Mouse (Mus musculus) cerebellum, postnatal 36 days (tissue): ENCODE results near the gene Bcl2.

ENCODE experiments used
- DNase-seq, 2 experiments: peaks; one replicate each; pipeline ENCODE4 v3.0.0; 2021 to 2022; ENCODE audit warnings: mixed read lengths in 2 of 2

Bcl2 gene

DNA sequence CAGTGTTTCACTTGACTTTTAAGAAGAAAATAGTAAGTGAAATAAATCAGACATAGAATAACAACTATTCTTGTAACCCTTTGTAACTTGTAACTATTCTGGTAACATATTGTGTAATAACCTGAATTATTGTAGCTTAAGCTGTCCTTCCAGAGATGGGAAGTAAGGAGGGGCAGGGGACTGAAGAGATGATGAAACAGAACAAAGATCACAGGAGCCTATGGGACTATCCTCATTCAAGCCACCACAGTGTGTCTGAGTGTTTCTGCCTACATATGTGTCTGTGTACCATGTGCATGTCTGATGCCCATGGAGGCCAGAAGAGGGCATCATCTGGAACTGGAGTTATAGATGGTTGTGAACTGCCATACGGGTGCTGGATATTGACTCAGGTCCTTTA is 49.1 kb downstream of the Bcl2 start:
- DNase-seq: no peak

DNA sequence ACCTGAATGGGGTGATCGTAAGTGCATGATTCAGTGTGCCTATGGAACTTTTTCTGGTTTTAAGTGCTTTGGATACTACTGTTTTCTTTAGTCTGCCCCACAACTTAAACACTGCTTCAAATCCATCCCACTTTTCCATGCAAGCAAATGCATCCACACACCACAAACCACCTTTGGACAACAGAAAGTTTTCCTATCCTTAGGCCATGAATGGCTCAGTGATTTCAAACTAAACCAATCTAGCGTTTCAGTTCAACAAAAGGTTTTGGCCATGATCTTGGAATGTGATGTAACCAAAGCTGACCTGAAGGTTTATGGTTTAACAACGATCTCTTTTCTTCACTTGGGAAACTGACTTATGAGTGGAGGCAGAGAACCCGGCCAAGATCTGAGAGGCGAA is 51.6 kb downstream of the Bcl2 start:
- DNase-seq: no peak

DNA sequence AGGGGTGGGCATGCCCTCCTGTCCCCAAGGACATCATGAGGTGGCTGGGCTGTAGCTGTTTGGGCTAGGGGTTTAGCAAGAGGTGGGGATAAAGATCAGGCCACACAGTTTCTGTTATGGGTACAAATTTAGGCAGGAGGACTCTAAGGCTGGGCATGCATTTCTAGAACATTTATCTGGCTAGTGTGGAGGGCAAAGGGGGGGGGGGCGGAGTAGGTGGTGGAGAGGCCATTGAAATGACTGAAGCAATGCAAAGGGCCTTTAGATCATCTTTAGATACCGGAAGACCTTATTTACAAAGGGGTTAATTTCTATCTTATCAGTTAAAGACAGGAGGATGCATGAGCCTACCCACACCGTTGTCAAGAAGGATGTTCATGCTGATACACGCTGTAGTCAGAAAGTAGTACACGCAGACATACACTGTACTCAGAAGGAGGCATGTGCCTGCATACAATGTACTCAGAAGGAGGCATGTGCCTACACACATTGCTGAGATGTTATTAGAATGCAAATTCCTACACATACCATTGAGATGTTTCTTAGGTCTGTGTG is 55.7 kb downstream of the Bcl2 start:
- no peak for DNase-seq

DNA sequence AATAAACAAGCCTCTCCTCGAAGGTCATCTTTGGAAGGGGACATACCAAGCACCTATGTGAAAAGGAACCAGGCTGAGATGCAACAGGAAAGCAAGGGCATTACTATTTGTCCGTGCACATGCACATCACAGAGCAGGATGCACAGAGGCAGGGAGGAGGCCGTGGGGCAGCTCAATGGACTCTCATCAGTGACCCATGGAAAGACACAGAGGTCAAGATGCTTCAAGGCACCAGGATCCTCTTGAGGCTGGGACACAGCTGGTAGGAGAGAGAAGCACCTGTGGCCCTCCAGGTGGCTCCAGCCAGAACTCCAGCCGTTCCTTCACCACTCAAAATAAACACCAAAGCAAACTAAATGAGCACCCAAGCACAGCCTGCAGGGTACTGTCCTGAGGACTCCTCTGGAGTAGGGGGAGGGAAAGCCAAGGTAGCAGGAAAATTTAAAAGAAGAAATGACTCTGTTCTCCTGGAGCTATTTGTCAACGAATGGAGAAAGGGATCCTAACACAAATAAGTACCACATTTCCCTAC is 57.8 kb downstream of the Bcl2 start:
- DNase-seq: no peak

DNA sequence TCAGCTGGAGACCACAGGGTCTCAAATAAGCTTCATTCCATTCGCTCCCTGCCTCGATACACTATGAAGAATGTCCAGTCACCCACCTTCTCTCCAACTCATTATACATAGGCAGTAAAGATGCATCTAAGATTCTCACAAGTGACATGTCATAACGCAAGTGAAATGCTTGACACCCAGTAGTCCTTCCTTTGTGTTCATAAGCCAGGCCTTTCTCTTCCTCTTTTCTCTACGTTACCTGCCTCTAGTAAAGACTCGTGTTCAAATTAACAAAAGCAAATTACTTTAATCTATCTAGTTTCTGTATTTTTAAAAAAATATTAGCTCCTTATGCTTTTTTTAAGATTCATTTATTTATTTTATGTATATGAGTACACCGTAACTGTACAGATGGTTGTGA is 59.8 kb downstream of the Bcl2 start:
- no peak for DNase-seq

DNA sequence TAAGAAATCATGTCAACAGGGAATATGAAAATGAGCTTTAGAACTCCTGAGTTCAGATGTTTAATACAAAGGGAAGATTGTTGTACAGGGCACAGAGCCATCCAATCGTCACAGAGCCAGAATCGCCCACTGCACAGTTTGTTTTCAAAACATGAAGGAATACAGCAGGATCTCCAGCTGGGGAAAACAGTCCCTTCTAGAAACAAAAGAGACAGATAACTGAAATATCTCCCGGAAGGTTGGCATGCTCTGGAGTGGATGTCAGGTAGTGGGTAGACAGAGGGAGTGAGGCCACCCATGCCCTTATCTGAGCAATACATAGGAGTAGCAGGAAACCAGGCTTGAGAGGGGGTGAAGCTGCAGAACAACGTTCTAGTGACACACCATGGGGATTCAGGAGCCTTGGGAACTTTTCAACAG is 60.6 kb downstream of the Bcl2 start:
- no peak for DNase-seq

DNA sequence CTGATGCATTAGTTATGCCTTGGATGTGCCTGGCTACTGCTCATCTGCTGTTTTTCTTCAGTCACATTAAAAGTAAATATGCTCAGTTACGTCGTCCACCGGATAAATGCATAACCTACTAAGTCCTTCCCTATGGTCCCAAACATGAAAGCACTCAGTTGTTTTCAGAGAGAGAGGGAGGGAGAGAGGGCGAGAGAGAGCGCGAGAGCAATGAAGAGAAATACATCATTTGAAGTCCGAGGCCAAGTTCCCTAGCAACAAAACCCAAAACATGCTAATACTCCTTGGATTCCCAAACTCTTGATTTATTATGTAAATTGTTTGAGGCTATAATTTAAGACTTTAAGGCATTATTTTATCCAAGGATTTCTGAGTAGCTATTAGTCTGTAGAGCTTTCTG is 62.9 kb downstream of the Bcl2 start:
- DNase-seq: no peak

DNA sequence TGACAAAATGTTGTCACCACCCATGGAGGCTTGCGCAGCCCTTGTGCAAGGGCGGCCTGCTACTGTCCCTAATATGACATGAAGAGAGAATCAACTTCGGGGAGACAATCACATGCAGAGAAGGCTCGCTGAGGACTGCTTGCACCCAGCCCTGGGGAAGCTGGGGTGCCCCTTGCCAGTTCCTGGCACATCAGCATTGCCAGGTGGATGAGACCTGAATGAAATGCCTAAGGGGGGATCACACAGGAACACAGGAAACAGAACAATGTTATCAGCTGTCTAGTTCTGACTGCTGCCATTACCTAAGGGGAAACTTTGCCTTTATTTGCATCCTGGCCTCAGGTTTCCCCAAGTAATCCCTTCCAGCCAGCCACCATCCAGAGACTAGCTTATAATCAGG is 63.6 kb downstream of the Bcl2 start:
- no peak for DNase-seq

DNA sequence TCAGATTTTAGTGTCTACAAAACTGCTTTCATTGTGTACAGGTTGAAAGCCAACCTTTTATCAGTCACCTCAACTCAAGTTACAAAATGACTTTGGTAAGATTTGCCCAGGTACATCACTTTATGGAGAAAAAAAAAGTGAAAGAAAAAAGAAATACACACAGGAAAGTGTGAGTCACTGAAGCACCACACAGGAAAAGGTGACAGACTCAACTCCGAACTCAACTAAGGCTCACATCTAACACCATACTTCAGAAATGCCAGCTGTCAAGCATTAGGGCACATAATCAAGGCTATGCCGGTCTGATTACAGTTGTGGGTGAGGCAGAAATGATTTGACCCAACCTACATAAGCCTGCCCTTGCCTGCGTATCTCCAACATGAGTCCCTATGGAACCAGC is 66.7 kb downstream of the Bcl2 start:
- no peak for DNase-seq

DNA sequence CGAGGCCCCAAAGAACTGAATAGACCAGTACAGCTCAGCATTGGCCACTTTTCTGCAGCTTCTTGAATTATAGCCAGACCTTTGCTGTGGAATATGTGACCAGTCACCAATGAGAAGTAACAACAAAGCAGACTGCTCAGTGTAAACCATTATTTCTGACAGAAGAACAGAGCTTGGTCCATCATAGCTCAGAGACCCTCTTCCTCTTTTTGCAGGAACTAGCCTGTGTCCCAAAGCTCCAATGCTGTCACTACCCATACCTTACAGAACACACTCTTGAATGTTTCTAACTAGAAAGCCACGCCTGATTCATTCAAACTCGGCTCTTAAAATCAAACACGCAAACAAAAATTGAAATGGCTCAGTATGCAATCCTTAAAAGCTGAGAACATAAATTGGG is 69.5 kb downstream of the Bcl2 start:
- DNase-seq: no peak

DNA sequence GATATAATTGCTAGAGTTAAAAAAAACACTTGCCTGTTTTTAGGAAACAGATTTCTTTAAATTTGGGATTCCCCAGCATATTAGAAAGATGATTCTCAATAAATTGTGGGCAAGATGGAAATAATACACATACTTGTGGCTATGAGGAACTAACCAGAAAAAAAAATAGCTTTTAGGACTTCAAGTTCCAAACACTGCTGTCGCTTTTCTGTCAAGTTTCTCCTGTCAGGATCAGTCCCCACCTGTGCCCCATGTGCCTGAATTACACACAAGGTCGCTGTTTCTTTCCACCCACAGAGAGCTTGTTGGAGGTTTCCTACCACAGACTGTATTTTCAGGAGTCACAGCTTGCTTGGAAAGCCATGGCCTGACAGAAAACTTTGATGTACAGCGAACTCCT is 70.5 kb downstream of the Bcl2 start:
- DNase-seq: no peak

DNA sequence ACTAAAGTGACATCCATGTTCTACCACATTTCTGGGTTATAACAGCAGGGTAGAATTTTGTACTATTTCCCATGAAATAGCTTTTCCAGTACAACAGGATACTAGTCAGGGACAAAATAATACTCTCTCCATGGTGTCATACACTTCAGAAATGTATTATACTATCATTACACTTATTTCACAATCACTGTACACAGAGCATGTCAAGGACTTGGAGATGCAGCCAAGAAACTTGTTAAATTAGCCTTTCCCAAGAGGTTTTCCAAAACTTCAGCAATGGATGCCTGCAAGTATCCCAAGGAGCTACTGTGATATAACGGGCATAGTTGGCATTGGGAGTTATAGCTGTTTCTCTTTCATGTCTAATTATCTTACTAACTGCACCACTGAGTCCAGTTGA is 73.5 kb downstream of the Bcl2 start:
- DNase-seq: no peak

DNA sequence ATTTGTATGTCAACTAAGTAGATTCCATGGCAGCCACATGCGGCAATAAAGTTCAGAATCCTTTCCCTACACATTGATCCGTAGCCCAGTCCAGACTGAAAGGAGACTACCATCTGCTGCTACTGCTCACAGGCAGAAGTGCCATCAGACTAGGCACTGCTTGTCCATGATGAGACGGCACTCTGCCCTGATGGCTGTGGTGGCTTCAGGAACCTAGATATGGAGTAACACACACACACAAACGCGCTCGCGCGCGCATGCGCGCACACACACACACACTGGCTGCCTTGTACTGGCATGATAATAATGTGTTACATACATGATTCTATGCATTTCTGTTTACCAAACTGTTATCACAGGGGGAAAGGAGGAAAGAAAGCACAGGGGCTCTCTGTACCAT is 76.4 kb downstream of the Bcl2 start:
- no peak for DNase-seq

DNA sequence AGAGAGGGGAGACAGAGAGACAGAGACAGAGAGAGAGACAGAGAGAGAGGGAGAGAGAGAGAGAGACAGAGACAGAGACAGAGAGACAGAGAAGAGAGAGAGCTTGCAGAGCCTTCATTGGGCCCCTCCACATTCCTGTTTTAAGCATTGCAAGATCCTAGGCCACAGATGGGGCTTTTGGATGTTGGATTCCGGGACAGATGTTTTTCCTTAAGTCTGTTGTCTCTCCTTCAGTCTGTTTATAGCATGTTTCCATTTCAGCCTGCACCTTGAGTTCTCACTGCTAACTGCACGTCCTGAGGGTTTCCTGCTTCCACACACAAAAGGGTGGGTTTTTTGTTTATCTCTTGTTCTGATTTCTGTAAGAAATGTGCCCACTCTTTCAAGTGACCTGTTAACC is 77.4 kb downstream of the Bcl2 start:
- no peak for DNase-seq

DNA sequence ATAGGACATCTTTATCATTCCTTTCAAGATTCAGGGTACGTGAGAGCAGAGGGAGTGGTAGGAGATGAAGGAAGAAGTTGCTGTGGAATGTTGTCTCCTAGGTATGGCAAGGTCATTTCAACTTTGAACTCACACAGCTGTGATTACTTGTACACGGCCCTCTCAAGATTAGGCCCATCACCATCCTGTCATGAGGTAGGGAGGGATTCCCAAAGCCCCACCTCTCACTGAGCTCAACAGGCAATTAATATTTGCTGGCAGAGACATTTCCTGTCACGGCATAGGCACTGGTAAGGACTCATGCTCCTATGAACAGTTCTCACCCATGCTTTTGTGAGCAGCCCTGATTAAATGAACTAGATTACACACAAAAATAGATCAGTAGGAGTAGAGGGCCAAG is 80.9 kb downstream of the Bcl2 start:
- DNase-seq: no peak

DNA sequence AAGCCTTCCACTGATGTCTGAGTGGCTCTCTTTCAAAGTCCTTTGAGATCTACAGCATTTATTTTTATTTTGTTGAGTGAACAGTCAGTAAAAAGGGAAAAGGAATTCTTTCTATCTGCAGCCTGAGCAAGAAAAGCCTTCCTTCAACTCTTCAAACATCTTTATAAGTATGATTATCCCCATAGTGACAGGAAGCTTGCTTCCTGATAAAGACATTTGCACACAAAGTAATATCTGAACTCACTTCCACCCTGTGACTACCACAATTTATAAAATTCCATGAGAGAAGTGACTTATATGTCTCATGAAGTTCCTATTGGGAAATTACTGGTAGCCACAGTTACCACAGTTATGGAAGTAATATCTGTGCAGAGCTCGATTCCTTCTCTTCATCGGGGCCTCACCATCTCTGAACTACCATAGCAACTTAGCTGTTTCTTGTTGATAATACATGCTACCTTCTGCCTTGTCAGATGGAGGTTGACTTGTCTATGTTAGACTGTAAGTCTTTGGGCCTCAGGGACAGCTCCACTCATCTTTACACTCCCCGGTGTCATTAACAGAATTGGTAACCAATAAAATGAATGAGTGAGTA is 82.1 kb downstream of the Bcl2 start:
- DNase-seq: no peak

DNA sequence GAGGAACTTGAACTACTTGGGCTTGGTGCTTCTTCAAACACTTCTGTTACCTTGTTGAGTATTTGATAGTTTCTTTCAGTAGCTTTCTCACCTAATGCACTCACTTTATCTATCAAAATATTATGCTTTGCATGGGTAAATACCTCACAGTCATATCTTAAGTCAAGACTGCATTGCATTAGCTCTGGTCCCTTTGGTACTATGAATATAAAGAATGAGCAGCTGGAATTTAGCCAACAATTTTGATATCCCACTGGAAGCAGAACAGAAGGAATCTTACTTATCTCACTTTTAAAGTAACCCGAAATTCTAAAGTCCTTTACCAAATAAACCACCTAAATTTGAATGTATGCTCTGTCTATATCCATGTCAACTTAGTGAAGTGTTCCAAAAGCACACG is 83.1 kb downstream of the Bcl2 start:
- no peak for DNase-seq

DNA sequence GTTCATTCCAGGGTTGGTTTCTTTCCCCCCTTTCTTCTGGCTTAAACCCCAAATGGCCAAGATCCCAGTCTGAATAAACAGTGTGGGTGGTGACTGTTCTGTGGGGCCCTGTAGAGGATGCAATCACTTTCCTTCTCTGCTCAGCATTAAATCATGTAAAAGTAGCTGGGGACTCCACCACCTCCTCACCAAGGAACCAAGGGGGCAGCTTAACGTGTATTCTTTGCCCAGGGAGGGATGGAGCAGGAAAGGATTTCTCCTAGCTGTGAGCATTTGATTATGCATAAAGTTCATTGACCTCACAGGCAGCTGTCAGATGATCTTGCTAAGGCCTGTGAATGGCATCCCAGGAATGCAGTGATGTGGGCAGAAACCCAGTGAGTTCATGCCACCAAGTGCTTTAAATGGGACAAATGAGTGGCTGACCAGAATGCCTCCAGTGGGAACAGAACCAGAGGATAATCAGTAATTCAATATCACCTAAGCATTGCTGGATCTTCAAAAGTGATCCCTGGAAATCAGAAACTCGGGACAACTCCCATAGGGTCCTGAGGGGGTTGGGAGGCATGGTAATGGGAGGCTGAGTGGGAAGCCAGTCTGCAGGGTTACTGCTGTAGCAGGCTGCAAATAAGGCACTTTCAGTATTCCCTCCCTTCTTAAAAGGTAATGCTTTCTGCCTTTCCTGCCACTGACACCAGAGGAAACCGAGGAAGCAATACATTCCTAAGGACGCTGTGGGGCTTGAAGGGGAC is 84.0 kb downstream of the Bcl2 start:
- DNase-seq: no peak

DNA sequence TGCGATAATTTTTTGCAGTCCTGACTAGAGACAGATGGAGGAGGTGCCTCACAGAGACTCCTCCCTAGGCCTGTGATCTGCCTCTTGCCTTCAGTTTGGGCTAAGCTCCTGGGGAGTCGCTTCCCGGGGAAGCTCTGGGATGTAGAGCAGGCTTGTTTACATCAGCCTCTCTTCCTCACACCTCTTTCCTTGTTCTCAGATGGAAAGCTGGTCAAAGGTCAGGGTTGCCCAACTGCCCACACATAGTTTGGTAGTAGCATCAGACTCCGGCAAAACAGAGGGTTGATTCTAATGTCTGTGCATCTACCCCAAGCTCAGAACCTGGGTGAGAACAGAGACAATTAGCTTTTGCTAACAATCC is 84.6 kb downstream of the Bcl2 start:
- DNase-seq: no peak

DNA sequence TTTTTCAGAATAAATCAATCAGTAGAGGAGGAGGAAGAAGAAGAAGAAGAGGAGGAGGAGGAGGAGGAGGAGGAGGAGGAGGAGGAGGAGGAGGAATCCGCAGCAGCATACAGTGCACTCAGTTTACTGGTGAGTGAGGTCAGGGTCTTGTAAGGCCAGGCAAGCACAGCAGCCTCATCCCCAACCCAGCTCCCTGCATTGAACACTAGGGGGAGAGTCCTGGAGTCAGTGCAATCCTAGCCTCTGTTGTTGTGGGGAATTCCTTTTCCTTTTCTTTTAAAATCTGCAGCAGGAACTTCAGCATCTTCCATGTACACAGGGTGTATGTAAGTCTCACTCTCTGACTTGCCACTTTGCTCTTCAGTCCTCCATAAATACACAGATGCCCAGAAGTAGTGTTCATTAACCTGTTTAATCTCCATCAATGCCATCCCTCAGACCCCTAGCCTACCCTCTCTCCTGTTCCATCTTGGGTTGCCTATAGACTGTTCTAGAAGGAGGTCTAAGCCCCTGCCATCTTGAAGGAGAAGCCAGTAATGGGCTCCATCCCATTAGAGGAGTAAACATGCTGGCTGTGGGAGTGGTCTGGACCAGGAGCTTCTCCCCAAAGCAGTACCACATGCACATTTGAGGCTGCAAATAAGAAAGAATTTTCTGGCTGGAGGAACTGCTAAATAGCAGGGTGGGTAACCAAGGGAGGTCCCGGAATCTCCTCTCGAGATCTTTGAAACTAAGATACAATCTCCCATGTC is 85.2 kb downstream of the Bcl2 start:
- no peak for DNase-seq

DNA sequence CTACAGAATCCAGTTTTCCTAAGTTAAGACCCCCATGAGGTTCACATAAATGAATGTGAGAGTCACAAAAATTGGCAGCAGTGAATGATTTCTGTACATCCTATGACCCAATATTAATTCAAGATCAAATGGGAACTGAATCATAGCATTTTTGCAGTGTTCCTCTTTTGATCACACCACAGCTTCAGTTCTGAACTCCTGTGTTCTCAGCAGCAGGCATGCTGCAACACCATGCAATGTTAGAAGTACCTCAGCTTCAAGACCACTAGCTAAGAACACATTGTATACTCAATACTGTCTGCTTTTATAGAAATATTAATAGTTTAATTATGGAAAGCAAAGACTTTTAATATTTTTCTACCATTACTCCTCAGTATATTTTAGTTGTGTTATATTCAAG is 85.8 kb downstream of the Bcl2 start:
- no peak for DNase-seq

DNA sequence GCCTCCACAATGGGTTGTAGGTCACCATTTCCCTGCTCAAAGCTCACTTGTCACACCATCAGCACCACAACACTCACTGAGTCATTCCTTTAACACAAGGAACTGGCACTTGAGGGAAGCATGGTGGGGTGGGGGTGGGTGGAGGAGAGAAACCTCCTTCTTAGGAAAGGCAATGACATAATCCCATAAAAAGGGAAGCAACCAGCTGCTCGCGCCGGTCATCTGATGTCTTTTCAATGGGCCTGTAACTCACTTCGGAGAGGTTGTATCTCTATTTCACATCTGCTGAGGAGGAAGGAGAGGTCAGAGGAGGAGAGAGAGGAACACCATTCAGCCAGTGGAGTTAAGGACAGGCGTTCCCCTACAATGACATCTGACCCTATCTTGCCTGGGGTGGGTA is 86.8 kb downstream of the Bcl2 start:
- no peak for DNase-seq

DNA sequence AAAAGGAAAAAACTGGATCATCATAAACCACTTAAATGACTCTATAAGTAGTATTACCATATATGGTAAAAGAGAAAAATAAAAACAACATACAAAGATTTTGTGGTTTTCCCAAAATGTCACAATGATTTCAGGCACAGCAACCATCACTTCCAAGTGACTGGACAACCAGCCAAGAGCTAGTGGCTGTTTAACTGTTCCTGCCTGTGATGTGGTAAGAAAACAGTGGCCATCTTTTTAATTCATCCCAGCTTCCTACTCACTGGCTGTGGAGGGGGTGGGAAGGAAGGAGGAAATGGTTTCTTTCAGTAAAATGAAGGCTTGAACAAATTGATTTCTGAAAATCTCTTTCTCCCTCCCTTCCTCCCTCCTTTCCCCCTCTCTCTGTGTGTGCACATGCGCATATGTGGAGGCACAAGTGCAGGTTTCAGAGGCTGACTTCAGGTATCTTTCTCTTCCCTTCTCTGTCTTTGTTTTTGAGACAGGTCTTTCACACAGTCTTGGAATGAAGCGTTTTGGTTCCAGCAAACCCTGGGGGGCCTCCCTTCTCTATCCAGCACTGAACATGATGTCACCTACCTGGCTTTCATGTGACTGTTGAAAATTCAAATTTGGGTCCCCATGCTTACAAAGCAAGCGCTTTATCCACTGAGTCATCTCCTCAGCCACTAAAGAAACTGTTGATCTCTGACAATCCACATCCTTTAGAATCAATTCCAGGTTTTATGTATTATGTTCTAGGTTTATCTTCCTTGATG is 93.7 kb downstream of the Bcl2 start:
- DNase-seq: no peak
